ENCODE assay signal across 8 mouse cellular contexts in genomic region chr15:36708471-36708870, GRCm38 (mm10).
DNase-seq lines count a peak whose midpoint lies in the region; ATAC-seq and TF ChIP-seq lines count a peak whose summit lies in the region.
"Had no signal": no experiment of that assay in that cellular context is flagged by ENCODE, and none has a peak within 500 bp of the region (broad histone marks: within the 10 kb centered on the region; RNA-seq: fewer than 3 reads in every experiment).

No protein-coding gene starts in this region.

- no peaks in the 10 kb centered on the region for H3K4me1 ChIP-seq in small intestine, adult 2 months (ENCODE audit: control insufficient read depth, insufficient read depth, insufficient read length, low read length)

- no peaks in the 10 kb centered on the region for H3K27me3 ChIP-seq in small intestine, adult 2 months (ENCODE audit: control insufficient read depth, insufficient read depth, low read length)
- H3K27me3 ChIP-seq: limb, embryonic 12.5 days had no signal

- peak; percentile 95; the same call in 1 of the 2 replicates for TF ChIP-seq CTCF in small intestine, adult 2 months (IDR thresholded peaks at IDR 0.05; ENCODE audit: extremely low read depth, insufficient read length, insufficient replicate concordance, low read depth, low read length)

- H3K36me3 ChIP-seq in small intestine, adult 2 months (ENCODE audit: control insufficient read depth, insufficient read depth, low read length) = no peaks in the 10 kb centered on the region
- H3K36me3 ChIP-seq: limb, embryonic 12.5 days had no signal

- ATAC-seq in megakaryocyte-erythroid progenitor cell, adult 5-6 weeks (replicated peaks; ENCODE audit: low FRiP score, low TSS enrichment, poor library complexity, severe bottlenecking) = peak; percentile 85

- WGBS in small intestine, adult 2 months = 15% methylated on average over 3 of the region's 3 CpGs

- no peak for TF ChIP-seq POLR2A in small intestine, adult 2 months (IDR thresholded peaks at IDR 0.05; ENCODE audit: low read depth, low read length)

- no peak overlapping the region for H3K4me3 ChIP-seq in small intestine, adult 2 months (ENCODE audit: low read depth, low read length)
- H3K4me3 ChIP-seq: limb, embryonic 12.5 days had no signal

- peak; percentile 81 for DNase-seq in R1 (ENCODE audit: low read depth, low spot score)
- peak; percentile 84 for DNase-seq in cerebellum, adult 9-10 months
- peak; percentile 52 to 64 for DNase-seq in frontal cortex, postnatal 14 days (ENCODE audit: low spot score in 2 of 2)
- peak; percentile 41 for DNase-seq in hindlimb bud, embryonic 11.5 days (ENCODE audit: extremely low spot score, low read depth, low spot score)
- peak; percentile 46 for DNase-seq in left cerebral cortex, adult 11 months (ENCODE audit: low spot score)

- H3K27ac ChIP-seq in small intestine, adult 2 months (ENCODE audit: insufficient read depth, low read depth, low read length) = no peak overlapping the region
- H3K27ac ChIP-seq: limb, embryonic 12.5 days had no signal
